Mouse (Mus musculus) kidney, adult 2 months (tissue): ENCODE results near the gene Slc6a1.

Experiments used
- CTCF ChIP-seq: fragments of 200-500 bp; conservative IDR thresholded peaks from 2 replicates; pipeline ENCODE4 v1.5.1; 2011; ENCODE audit warnings: low read depth, mild to moderate bottlenecking, control low read depth, low read length, moderate library complexity, mixed read lengths; ENCODE audit not compliant: insufficient read depth, insufficient read length
- POLR2A ChIP-seq: fragments of 200-500 bp; IDR thresholded peaks from one replicate; pipeline ENCODE4 v1.6.1; 2011; ENCODE audit warnings: low read depth, low read length, control low read depth

GRCm38 (mm10) chr6:114291396-114291795 is 9.0 kb downstream of the Slc6a1 start:
- no peak for TF ChIP-seq CTCF
- TF ChIP-seq POLR2A, result no peak
